Mouse (Mus musculus) embryo, embryonic 10.5 days (tissue): Measurements from ENCODE around the gene B3glct.

Source experiments
- DNase-seq: peaks from one replicate; pipeline ENCODE4 v3.0.0-alpha.2; 2015; ENCODE audit warnings: low spot score

The B3glct gene

DNA sequence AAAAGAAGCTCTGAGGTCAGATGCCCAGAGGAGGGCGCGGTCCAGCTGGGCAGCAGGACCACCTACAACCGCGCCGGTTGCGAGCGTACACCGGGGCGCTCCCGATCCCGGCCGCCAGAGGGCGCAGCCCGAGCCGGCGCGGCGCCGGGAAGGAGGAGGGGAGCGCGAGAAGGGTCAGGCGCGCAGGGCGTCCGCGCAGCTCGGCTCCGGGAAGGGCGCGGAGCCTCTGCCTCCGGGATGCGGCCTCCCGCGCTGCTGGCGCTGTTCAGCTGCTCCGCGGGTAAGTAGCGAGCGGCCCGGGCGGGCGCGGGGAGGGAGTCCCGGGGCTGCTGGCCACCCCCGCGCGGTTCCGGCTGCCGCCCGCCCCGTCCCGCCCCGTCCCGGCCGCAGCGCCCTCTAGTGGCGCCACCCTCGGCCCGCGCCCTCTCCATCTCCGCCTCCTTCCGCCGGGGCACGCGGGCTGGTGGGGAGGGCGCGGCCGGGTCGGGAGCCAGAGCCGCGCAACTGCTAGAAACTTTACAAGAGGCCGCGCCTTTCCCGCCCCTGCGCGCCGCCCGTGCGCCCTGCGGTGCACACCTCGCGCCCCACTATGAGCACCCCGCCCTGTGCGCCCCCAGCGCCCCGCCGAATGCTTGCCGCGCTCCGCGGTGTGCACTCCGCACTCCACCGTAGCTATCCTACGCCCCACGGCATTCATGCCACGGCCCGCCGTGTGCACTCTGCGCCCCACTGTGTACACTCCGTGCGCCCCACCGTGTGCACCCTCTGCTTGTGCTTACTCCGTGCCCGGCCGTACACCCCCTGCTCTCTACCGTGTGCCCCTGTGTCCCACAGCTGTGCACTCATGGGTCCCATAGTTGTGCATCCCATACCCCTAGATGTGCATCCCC is at the start of gene B3glct:
B3glct (plus strand) TSS at position 131 of the 890 bp plus-strand sequence.
- DNase-seq: peak; percentile 87

DNA sequence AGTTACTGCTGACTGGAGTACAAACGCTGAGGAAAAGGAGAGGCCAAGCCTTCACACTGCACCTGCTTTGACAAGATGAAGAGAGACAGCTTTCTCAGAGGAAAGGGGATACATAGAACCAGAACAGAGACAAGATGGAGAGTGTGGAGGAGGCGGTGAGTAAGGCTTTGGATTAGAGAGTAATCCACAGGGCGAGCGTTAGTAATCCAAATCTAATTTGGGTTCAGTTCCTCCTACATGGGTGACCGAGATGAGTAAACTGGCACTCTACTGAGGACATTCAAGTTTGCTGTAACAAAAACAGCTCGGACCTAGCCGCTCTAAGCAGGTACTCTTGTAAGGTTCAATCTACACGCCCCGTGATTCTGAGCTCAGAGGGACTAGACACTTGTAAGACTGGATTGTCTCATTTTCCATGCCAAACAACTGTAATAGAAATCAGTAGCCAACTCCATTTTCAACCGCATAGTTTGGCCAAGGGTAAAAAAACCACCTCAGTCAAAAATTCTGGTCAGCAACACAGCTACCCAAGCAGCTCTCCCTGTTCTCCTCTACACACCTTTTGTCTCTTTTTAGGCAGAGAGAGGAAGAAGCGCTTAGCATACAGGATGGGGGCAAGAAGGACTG is 43.5 kb upstream of the B3glct start:
- no peak for DNase-seq

- DNase-seq: peak; percentile 60
Measured at GRCm38 (mm10) chr5:149635556-149635955, 42.5 kb upstream of the B3glct start.

DNA sequence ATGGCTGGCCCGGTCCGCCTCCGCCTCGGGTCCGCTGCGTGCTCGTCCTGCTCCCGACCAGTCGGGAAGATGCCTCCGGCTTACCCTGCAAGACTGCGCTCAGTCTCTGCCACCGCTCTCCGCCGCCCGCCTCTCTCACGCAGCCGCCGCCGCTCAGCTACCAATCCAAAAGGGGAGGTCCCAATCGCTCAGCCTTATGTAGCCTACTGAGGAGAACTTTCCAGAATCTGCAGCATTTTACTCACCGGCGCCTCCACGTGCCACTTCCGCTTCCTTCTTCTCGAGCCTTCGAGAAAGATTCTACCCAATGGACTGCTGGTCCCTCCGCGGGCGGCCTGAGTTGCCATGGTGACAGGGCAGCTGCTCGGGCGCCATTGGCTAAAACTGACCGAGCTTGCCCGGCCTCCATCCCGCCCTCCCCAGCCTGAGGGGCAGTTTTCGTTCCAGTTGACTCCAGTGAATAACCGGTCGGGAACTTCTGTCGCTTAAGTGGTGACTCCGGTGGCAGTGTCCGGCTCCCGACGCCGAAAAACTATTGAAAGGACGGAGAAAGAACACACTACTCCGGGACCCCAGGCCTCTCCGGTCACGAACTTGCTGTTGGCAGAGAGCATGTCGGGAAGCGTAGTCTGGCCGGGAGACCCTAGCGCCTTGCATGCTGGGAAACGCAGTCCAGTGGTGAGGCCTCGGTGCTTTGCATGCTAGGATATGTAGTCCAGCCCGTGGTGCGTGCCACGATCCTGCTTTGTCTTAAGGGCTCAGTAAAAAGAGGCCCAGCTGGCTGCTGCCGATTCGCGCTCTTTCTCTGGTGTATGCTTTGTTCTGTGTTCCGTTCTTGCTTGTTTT is 41.7 kb upstream of the B3glct start, which contains the start of gene Hsph1:
Hsph1 (minus strand) TSS at position 302 of the 846 bp plus-strand sequence.
- DNase-seq: peak; percentile 99

GRCm38 (mm10) chr5:149637306-149637705 is 40.7 kb upstream of the B3glct start:
- peak; percentile 49 for DNase-seq

- DNase-seq: no peak
Measured at GRCm38 (mm10) chr5:149641277-149641892, 36.6 kb upstream of the B3glct start.

DNA sequence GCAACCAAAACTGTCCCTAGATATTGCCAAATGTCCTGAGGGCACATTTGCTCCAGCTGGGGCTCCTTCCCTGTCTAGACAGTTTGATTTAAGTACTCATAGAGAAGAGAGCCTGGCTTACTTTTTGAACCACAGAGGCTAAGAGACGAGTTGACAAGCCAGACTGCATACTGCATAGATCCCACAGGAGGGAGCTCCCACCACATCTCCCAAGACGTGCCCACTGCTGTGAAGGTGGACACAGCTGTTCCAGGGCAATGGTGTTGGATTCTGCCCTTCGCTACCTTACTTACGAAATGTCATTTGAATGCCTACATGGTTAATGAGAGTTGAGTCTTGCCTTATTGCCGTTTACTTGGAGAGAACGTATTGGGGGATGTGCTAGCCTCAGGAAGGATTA is 35.7 kb upstream of the B3glct start:
- DNase-seq: peak; percentile 43

GRCm38 (mm10) chr5:149642783-149643509 is 35.1 kb upstream of the B3glct start:
- no peak for DNase-seq

DNA sequence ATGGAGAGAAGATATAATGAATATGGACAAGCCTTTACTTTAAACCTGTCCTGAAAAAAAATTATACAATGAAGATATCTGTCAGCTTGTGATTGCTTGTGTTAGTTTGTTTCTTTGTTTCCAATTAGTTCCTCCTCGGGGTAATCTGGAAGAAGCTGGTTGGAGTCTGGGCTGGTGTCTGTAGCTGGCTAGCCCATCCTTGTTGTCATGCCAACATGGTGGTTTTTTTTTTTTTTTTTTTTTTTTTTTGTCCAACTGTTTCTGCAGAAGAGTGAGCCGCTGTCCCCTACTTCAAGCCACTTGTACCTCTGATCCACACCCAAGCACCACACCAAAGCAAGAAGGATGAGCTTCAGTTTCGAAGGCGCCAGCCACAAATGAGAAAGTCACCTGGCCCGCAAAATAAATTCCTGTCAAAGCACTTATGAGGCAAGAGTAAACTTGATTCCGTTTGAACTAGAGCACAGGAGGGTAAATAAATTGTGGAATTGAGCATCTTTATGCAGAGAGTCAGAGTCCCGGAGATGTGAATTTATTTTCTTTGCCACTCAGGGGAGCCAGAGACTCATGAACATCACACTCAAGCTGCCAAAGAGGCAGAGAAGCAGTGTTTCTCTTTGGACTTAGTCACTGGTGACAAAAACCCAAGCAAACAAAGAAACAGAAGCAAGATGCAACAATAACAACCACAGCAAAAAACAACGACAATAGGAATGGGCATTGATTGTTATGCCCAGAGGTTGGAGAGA is 30.5 kb upstream of the B3glct start:
- no peak for DNase-seq

GRCm38 (mm10) chr5:149648196-149648595 is 29.8 kb upstream of the B3glct start:
- DNase-seq: no peak

DNA sequence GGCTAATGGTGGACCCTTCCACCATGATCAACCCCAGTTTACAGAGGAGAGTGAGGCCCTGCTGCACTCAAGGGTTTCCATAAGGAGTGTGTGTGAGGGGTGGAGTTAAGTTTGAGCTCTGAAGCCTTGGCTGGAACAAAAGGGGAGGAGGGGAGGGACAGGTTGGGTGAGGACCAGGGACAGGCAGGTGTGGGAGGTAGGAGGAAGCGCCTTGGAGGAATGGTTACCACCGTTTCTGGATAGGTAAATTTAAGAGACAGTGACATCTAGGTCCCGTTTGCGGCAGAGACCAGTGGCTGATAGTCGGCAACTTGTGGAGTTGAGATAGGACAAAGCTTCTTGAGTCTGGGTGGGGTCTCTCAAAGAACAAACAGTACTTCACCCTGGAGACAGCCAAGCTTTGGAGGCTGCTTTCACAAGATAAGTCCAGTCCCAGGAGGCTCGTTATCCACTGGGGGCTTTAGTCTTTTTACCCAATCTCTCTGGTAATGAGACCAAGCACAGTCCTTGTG is 29.1 kb upstream of the B3glct start:
- DNase-seq: no peak

- no peak for DNase-seq
Measured at GRCm38 (mm10) chr5:149649499-149650178, 28.4 kb upstream of the B3glct start.

GRCm38 (mm10) chr5:149650179-149650553 is 27.9 kb upstream of the B3glct start:
- DNase-seq: no peak

GRCm38 (mm10) chr5:149655636-149656035 is 22.4 kb upstream of the B3glct start:
- DNase-seq: no peak

GRCm38 (mm10) chr5:149658022-149658421 is 20.0 kb upstream of the B3glct start:
- no peak for DNase-seq

DNA sequence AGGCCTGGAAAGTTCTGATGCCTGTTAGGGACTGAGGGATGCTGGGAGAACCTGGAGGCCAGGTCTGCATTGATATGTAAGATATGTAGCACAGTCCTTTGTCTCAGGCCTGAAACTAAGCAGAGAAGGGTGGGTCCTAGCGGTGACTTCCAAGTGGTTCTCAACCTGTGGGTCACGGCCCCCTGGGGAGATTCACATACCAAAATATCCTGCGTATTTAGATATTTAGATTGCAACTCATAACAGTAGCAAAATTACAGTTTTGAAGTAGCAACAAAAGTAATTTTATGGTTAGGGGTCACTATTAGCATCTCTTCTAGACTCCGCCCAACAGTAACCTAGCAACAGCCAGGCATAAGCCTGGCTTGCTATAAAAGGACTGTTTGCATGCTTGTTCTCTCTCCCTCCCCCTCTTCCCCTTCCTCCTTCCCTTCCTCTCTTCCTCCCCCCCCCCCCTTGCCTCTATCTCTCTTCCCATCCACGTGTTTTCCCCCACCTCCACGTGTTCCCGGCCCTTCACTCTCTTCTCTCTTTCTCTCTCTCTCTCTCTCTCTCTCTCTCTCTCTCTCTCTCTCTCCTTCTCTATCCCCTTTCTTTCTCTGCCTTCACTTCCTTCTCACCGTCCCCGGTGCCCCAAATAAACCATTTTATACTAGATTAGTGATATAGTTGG is 19.2 kb upstream of the B3glct start:
- DNase-seq: no peak

GRCm38 (mm10) chr5:149659414-149659780 is 18.6 kb upstream of the B3glct start:
- no peak for DNase-seq

DNA sequence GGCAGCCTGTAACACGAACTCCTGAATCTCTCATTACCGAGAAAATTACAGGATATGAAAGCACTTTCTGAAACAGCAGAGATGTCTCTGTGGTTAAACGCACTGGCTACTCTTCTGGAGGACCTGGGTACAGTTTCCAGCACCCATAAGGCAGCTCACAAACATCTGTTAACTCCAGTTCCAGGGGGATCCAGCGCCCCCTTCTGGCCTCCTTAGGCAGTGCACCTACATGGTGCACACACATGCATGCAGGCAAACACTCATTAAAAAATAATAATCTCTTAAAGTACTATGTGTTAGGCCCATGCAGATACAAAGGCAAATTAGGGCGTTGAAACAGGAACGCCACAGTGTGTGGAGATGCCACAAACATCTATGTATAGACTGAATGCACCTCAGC is 16.6 kb upstream of the B3glct start:
- no peak for DNase-seq

DNA sequence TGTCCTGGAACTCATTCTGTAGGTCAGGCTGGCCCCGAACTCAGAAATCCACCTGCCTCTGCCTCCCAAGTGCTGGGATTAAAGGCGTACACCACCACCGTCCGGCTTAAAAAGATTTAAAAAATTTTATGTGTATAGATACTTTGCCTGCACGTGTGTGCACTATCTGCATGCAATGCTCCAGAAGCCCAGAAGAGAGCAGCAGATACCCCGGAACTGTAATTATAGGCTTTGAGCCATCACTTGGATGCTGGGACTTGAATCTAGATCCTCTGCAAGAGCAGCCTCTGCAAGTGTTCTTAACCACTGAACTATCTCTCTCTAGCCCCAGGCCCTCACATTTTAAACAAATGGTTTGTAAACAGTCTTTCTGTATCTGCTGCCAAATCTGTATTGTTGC is 15.1 kb upstream of the B3glct start:
- DNase-seq: peak; percentile 8
